Mouse (Mus musculus): ENCODE data around the gene Inafm2.

The Inafm2 gene

GRCm38 (mm10) chr2:118725511-118725910, 20.0 kb upstream of the Inafm2 start:
- DNase-seq (ENCODE audit: low read depth in 1 of 2, low spot score in 2 of 2): no peak

GRCm38 (mm10) chr2:118726873-118727272, 18.7 kb upstream of the Inafm2 start:
- no peak for DNase-seq (ENCODE audit: low read depth in 1 of 2, low spot score in 2 of 2)

GRCm38 (mm10) chr2:118727911-118728310, 17.6 kb upstream of the Inafm2 start:
- DNase-seq (ENCODE audit: low read depth in 1 of 2, low spot score in 2 of 2): no peak

GRCm38 (mm10) chr2:118728337-118728736, 17.2 kb upstream of the Inafm2 start, which contains the start of gene Plcb2:
Gene Plcb2 (minus strand): TSS chr2:118728438.
- no peak for DNase-seq (ENCODE audit: low read depth in 1 of 2, low spot score in 2 of 2)

- no peak for DNase-seq (ENCODE audit: low read depth in 1 of 2, low spot score in 2 of 2)
These were observed 16.4 kb upstream of the Inafm2 start for GRCm38 (mm10) chr2:118729194-118729593.

- no peak for DNase-seq (ENCODE audit: low read depth in 1 of 2, low spot score in 2 of 2)
These were observed 15.5 kb upstream of the Inafm2 start for GRCm38 (mm10) chr2:118729816-118730621.

GRCm38 (mm10) chr2:118730622-118730915, 15.0 kb upstream of the Inafm2 start:
- DNase-seq (ENCODE audit: low read depth in 1 of 2, low spot score in 2 of 2): no peak

- no peak for DNase-seq (ENCODE audit: low read depth in 1 of 2, low spot score in 2 of 2)
These were observed 13.6 kb upstream of the Inafm2 start for GRCm38 (mm10) chr2:118731981-118732380.

GRCm38 (mm10) chr2:118733341-118733740, 12.2 kb upstream of the Inafm2 start:
- DNase-seq (ENCODE audit: low read depth in 1 of 2, low spot score in 2 of 2): no peak

GRCm38 (mm10) chr2:118740341-118740740, 5.2 kb upstream of the Inafm2 start:
- no peak for DNase-seq (ENCODE audit: low read depth in 1 of 2, low spot score in 2 of 2)

- DNase-seq (ENCODE audit: low read depth in 1 of 2, low spot score in 2 of 2): no peak
These were observed 4.4 kb upstream of the Inafm2 start for GRCm38 (mm10) chr2:118741183-118741582.

GRCm38 (mm10) chr2:118743261-118743943, 2.2 kb upstream of the Inafm2 start:
- no peak for DNase-seq (ENCODE audit: low read depth in 1 of 2, low spot score in 2 of 2)

GRCm38 (mm10) chr2:118744621-118745020, 937 bp upstream of the Inafm2 start:
- DNase-seq (ENCODE audit: low read depth in 1 of 2, low spot score in 2 of 2): no peak

- no peak for DNase-seq (ENCODE audit: low read depth in 1 of 2, low spot score in 2 of 2)
These were observed 650 bp downstream of the Inafm2 start for GRCm38 (mm10) chr2:118745915-118746901.

- no peak for DNase-seq (ENCODE audit: low read depth in 1 of 2, low spot score in 2 of 2)
These were observed 1.9 kb downstream of the Inafm2 start for GRCm38 (mm10) chr2:118747301-118747960.

GRCm38 (mm10) chr2:118749341-118749884, 3.9 kb downstream of the Inafm2 start:
- DNase-seq (ENCODE audit: low read depth in 1 of 2, low spot score in 2 of 2): no peak

GRCm38 (mm10) chr2:118750476-118750875, 4.9 kb downstream of the Inafm2 start:
- DNase-seq (ENCODE audit: low read depth in 1 of 2, low spot score in 2 of 2): no peak

GRCm38 (mm10) chr2:118751896-118752791, 6.6 kb downstream of the Inafm2 start:
- no peak for DNase-seq (ENCODE audit: low read depth in 1 of 2, low spot score in 2 of 2)

- DNase-seq (ENCODE audit: low read depth in 1 of 2, low spot score in 2 of 2): no peak
These were observed 7.2 kb downstream of the Inafm2 start for GRCm38 (mm10) chr2:118752792-118753108.

- DNase-seq (ENCODE audit: low read depth in 1 of 2, low spot score in 2 of 2): no peak
These were observed 8.6 kb downstream of the Inafm2 start for GRCm38 (mm10) chr2:118754143-118754542.

All from monocyte, adult 2 months (primary cell).